Mouse (Mus musculus): Measurements from ENCODE around the gene Aim2.

GRCm38 (mm10) chr1:173356699-173357098, 6.0 kb downstream of the Aim2 start:
- peak; percentile 49; the same call in 1 of the 2 replicates for TF ChIP-seq CTCF (IDR thresholded peaks at IDR 0.05; ENCODE audit: low read depth)
- no peak for TF ChIP-seq EP300 (IDR thresholded peaks at IDR 0.05; ENCODE audit: low read depth)
